Mouse (Mus musculus) granulocyte monocyte progenitor cell, adult 5-6 weeks (primary cell): ENCODE measurements around the gene Ssh1. TPM values are rescaled to one million over a fixed set of nuclear protein-coding genes. Genes with fewer than 3 reads are reported as not detected.

Experiments used
- ATAC-seq: replicated peaks from 2 replicates; pipeline ENCODE4 v1.8.0; 2016; ENCODE audit warnings: mild to moderate bottlenecking, moderate TSS enrichment, inconsistent platforms; ENCODE audit not compliant: poor library complexity, severe bottlenecking
- total RNA-seq, 2 experiments: library from RNA; stranded (forward) in 1 of 2; stranded (reverse) in 1 of 2; fragments of 200-712, 200-1000 nt in 1 of 2; fragments of >200 nt in 1 of 2; fragmentation: Nextera tagmentation in 1 of 2; gene quantifications; 2 replicates each; pipeline ENCODE4 v1.2.3; 2014 to 2017

Gene Ssh1
- total RNA-seq, 2 experiments from 2014 or later, result 2.4 to 15.0 TPM

DNA sequence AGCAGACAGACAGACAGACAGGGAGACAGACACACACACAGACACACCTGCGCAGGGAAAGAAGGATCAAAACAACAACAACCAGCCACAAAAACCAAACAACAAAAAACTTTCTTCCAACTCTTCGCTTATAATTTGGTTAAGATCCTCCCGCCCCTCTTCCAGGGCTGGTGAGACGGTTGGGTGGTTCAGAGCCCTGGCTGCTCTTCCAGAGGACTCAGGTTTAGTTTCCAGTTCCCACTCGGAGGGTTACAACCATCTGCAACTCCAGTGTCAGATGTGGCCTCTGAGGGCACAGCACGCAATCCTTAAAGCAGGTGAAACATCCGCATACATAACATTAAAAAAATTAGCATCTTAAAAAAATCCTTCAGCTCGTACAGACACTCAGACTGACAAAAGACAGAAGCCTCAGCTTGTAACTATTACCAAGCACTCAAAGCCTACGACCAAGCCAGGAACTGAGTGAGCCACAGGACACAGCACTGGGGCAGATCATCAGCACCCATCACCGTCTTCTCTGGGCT lies 22.2 kb downstream of the Ssh1 start:
- ATAC-seq, result no peak

DNA sequence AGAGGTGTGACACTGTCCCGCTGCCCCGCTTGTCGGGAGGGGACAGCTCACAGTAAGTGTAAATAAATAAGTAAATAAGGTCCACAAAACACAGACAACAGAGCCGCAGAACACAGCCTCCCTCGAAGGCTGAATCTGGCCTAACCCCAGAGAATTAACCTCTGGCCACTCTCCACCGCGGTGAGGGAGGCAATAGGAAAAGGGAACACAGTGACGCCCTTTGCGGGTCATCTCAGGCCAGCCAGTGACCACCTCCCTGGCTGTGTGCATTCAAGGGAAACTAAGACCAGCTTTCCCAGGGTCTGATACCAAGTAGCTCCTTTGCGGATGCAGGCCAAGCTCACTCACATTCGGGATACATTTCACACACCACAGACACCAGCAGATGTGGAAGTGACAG lies 25.3 kb downstream of the Ssh1 start:
- ATAC-seq, result no peak

DNA sequence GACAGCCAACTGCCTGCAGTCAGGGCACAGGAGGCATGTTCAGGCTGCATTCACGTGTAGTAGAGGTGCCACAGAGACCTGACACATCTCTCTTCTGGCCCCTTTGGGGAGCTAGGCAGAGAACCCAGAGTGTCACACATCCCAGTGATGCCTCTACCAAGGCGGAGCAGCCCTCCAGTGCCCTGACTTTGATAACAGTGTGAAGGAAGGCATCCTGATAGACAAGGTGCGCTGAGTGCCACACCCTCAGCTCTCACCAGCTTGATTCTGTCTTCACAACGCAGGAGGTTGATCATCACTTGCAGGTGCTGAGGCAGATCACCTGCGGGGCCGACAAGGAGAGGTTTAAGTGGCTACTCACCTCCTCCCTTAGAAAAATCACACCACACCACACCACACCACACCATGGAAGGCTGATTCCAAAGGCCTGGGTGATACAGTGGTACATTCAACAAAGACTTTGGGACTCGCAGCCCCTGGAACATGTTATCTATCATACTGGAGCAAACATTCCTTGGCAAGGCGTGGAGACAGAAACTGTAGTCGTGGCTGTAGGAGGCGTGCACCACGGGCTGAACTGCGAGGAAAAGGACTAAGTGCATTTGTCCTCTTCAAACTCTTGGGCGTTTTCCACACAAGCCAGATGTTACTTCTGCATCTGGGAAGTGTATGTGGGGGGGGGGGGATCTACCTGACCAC lies 27.1 kb downstream of the Ssh1 start:
- no peak for ATAC-seq

DNA sequence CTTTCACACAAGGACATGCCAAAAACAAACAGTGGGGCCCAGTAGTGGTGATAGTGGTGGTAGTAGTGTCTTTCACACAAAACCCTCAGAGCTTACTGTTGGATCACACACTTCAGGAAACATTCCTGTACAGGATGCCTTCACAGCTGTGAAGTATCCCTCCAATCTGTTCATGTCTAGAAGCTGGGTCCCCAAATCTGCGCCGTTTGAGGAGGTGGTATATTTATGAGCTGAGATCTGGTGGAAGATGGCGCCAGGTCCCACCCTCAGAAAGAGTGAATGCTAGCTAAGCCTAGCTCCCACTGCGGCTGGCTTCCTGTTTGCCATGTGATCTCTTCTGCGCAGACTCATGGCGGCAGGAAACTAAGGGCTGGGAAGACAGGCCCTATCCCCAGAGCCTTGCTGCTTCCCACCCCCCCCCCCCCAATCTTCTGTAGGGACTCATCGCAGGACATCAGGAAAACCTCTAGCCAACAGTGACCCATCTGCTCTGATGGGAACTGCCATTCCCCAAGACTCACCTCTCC lies 28.0 kb downstream of the Ssh1 start:
- no peak for ATAC-seq

DNA sequence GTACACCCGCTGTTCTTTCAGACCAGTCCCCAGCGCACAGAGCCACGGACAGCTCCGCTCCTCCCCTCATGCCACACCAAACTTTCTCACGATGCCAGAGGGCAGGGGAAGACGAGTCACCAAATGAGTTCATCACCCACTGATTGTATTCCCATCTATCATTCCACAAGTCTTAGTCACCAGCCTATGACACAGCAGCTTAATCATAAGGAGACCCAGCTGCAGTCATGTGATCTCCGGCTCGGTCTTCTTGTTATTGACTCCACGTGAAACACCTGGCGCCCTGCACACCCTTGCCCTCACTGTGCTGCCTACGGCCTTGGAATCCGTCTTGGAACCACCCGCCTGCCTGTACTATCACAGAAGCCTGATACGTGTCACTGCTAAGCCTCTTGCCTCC lies 28.7 kb downstream of the Ssh1 start:
- no peak for ATAC-seq

DNA sequence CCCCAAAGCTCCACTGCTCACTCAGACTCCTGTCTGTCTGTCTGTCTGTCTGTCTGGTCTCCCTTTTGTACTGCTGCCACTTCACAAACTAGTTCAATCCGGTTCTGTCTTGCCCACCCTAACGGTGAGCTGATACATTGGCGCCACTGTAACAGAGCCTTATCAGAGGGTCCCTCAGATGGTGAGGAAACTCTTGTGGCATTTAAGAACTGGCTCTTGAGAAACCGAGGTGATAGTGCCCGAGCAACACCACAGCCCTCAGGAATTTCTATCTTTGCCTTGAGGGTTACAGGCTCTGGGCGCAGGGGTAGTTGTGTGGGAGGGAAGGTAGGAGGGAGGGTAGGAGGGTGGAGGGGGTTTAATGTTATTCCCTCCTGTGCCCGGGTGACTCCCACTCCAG lies 31.9 kb downstream of the Ssh1 start:
- no peak for ATAC-seq

DNA sequence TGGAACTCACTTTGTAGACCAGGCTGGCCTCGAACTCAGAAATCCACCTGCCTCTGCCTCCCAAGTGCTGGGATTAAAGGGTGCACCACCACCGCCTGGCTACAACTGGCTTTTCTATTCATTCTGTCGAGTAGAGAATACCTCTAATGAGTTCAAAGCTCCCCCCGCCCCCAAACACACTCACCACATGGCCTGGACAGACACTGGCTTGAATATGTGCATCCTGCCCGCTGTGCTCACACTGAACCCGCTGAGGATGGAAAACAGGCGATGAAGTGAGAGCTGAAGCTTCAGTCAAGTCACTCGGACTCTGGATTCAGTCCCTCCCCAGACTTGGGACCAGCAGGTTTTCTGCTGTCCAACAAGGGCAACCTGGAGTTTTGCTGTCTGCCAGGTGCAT lies 33.3 kb downstream of the Ssh1 start:
- no peak for ATAC-seq

DNA sequence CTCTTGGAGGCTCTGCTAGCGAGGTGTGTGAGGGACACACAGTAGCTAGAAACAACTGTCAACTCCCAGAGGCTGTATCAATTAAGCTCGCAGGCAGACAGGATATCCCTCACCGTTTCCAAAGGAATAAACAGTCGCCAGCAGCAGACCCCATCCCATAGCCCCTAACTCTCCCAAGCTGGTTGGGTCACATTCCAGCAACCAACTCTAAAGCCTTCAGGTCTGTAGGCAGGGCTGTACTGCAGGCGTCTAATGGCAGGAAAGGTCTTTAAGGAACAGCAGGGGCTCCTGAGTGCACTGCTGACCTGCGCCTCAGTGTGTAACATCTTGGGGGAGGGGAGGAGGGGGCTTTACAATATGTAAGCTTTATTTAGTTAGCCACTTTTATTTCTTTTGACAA lies 34.7 kb downstream of the Ssh1 start:
- ATAC-seq, result no peak

DNA sequence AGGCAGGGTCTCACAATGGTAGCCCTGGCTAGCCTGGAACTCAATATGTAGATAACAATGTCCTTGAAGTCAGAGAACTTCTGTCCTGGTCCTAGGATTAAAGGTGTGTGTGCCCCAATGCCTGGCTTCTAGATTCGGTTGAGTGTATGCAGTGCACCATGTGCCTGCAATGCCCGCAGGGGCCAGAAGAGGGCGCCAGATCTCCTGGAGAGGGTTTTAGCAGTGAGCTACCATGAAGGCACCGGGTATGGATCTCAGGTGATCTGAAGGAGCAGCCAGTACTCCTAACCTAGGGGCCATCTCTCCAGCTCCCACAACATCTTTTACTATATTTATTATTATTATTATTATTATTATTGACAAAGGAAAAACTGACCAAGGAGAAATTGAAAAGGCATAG lies 37.2 kb downstream of the Ssh1 start:
- peak; percentile 28; the same call in 1 of the 2 replicates for ATAC-seq

DNA sequence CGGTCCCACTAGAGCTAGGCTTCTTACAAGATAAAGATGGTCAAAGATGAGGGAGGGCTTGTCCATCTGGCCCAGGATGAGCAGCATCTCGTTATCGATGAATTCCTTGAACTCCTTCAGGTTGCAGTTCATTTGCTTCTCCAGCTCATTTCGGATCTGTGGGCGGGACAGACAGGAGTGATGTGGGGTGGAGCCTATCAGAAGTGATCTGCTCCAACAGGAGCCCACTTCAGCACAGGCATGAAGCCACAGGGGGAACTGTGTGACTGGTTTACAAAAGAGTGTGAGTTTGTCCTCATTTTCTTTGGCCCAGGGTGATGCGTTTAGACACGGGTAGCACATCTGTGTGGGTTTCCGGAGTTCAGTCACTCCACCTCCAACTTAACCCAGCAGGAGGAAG lies 38.0 kb downstream of the Ssh1 start:
- ATAC-seq, result no peak

DNA sequence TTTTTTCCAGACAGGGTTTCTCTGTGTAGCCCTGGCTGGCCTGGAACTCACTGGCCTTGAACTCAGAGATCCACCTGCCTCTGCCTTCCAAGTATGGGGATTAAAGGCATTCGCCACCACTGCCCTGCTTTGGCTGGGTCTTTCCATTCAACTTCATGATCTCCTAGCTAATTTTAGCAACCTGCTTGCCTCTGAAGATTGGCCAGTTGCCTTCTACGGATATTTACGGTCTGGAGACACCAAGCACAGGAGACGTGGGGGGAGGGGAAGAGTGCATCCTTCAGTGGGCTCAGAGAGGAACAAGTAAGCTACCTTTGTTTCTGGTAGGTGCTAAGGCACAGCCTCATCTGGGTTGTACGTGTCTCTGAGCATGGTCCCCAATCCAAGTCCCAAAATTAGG lies 38.4 kb downstream of the Ssh1 start:
- ATAC-seq, result no peak

DNA sequence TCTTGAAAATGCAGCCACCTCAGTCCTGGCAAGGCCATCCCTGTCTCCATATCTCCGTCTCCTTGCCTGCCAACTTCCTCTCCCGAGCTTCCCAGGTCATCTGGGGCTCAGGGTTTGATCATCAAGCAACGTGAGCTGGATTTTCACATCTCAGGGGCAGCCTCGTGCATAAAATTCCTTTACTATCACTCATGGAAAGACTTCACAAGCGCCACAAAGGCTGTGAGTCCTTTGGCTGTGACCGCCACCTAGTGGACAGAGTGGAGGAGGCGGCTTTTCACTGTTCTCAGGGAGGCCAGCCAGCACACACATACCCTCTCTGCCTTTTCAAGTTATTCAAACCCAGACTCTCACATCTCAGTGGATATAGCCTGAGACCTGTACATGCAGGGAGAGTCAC lies 39.3 kb downstream of the Ssh1 start:
- peak; percentile 36; the same call in 1 of the 2 replicates for ATAC-seq

DNA sequence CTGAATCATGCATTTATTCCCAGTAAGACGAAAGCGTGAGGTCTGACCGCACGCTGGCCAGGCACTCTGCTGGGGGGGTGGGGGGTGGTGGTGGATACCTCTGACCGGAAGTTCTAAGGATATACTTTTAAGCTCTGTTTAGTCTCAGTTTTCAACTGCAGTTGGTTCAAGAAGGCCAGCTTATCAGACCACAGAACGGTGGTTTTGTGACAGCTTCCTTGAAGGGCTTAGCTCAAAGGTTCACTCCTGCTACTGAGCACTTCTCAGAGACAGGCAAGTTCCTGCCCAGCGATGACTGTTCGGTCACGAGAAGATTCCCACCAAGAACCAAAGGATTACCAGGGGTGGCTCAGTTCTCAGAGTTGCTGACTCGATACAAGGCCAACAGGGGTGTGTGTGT lies 41.2 kb downstream of the Ssh1 start:
- peak; percentile 52 for ATAC-seq

DNA sequence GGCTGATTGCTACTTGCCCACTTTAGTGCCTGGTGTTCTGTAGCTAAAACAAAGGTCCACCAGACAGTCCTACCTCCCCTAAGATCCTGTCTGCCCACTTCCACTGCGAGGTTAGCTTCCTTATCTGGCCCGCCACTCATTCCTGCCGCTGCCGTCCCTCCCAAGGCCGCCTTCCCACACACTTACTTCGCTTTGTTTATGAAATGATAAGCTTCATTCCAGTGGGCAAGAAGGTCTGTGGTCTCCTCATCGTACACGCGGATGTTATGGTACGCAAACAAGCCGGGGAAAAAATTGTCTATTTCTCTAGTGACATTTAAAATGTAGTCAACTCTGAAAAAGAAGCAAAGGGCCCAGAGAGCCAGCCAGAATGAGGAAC lies 42.0 kb downstream of the Ssh1 start:
- peak; percentile 28; the same call in 1 of the 2 replicates for ATAC-seq

DNA sequence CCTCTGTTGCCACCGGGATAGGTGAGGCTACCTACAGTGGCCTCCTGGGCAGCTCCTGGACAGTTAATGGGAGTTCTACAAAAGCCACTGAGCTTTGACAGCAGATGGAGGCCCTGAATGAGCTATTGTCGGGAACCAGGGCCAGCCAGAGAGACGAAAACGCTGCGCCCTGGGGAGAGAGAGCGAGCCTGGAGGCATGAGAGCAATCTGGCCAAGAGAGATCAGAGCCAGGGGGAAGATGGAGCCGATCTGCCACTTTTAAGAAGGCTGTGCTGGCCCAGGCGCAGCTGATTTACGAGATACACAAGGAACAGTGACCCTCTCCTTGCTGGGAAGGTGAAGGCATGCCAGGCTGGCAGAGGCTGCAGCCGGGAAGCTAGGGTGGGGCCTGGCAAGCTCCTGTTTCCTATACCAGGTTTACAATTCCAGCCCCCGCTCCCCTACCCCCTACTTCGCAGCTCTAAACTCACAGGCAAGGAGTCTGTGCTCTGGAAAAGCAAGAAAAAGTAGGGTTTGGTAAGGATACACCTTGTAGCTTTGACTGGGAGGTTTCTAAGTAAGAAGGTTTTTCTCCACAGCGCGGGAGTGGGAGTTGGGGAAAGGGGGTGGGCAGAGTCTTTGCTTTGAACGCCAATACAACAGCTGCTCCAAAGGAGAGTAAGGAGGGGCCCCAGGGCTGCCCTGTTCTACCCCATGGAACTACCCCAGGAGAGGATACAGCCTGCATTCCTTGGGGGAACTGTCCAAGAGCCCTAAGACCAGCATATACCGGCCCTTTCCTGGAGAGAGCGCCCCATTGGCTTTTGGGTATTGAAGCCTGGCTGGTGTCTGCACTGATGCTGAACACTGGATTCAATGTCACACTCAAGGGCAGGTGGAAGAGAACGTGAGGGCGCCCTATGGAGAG lies 42.7 kb downstream of the Ssh1 start:
- ATAC-seq, result no peak

DNA sequence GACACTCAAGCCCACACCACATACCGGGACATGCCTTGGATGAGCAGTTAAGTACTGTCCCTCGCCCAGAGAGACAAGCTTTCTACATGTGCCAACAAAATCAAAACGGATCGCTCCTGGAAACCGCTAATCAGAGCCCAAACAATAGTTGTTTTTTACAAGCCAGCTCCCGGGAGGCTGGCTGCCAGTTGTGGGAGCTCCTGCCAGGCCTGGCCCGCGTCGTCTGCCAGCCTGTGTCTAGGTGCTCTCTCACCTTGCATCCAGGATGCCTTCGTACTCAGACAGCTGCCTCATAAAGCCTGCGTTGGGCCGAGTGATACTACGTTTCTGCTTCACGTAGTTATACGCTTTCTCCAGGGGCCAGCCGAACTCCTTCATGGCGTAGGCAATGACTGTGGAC lies 43.6 kb downstream of the Ssh1 start:
- ATAC-seq, result no peak

DNA sequence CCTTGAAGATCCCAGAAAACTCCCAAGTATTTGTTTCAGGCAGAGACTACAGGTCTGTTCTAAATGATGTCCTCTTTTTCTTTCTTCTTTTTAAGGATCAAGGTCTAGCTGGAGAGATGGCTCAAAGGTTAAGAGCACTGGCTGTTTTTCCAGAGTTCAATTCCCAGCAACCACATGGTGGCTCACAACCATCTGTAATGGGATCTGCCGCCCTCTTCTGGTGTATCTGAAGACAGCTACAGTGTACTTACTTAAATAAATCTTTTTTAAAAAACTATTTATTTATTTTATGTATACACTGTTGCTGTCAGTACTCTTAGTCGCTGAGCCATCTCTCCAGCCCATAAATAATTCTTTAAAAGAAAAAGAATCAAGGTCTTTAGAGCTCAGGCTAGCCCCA lies 46.4 kb downstream of the Ssh1 start:
- ATAC-seq, result no peak

DNA sequence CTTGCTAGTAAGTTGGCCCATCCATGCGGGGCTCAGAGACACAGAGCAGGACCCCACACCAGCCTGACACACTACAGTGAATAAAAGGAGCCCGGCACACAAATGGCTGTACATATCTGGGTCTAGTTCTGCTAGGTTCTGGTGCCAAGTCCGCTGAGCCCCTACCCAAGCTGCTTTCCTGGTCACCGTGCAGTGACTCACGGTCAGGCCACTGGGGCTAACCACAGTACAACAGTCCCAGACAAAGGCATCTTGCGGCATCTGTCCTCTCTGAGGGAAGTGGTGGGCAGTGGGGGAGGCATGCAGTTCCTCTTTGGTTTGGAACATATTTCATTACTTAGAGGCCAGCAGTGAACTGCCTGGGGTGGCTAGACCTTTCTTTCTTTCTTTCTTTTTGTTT lies 48.6 kb downstream of the Ssh1 start:
- ATAC-seq, result peak; percentile 95

DNA sequence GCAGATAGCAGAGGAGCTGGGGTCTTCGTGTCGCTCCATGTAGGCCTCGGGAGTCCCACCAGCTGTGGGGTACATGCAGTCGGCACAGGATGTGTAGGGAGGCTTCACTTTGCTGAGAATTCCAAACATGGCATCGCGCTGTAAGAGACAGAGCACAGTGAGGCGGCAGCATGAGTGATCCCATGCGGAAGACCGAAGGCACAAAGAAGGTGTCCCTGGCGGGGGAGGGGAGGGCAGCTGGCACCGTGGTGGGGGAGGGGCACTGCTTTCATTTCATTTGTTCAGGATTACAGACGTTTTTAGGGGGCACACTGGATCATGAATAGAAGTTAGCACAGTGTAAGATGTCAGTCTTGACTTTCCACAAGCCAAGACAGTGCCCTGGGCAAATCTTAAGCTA lies 50.4 kb downstream of the Ssh1 start:
- ATAC-seq, result no peak

DNA sequence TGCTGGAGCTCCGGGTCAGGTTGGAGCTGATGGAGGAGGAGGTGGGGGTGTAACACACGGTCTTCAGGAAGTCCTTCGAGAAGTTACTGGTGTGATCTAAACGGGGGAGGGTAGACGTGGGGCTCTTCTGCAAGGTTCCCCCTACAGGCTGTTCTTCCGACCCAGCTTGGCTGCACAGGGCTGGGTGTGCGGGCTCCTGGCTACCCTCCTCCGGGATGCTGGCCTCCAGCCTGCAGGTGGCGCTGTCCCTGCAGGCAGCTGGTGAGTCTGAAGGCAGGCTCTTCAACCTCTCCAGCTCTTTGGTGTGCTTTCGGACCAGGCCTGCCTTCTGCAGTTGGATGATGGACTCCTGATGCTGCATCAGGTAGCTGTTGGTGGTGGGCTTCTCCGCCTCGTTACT lies 51.1 kb downstream of the Ssh1 start:
- ATAC-seq, result peak; percentile 17; the same call in 1 of the 2 replicates

DNA sequence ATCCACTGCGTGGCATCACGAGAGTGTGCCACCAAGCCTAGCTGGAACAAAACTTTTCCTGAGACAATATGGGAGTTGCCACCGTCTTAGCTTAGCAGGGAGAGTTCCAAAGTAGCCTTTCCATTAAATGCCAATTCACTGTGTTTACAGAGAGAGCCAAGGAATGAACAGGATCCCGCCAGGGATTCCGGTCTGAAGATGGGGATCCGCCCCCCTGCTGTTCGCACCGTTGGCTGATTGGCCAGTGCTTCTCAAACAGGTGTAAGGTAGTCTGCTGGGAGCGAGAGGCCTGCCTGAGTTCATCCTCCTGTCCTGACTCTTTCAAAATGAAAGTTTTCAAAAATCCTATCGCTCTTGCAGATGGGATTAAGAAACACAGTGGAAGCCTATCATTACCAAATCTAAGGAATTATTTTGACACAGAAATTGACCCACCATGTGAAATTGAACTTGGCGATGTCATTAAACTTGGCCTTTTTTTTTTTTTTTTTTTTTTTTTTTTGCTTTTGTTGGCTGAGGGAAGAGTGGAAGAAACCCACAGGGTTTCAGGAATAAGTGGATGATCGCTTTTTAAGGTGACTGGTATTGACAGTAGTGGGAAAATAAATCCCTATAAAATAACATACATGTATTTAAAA lies 54.3 kb downstream of the Ssh1 start:
- no peak for ATAC-seq
